Mouse (Mus musculus) hindbrain, embryonic 12.5 days (tissue): Measurements from ENCODE around the gene Defb20. TPM values are rescaled to one million over a fixed set of nuclear protein-coding genes. Genes with fewer than 3 reads are reported as not detected.
"Not testable (repeated sequence)": the region's sequence is repeated elsewhere in the genome, so short reads cannot be mapped to it uniquely, and the experiment has no call there.

Source experiments
- ATAC-seq: fragments of 200-750 bp; cut with Nextera tagmentation; 2 replicates; pipeline ENCODE4 v1.8.0; 2017; ENCODE audit warnings: moderate TSS enrichment; ENCODE audit not compliant: low FRiP score
- H3K27ac ChIP-seq: fragments of 300-500 bp; sonication (generic); 2 replicates; pipeline ENCODE4 v1.5.1; 2016; ENCODE audit warnings: mild to moderate bottlenecking
- H3K27me3 ChIP-seq: fragments of 300-500 bp; sonication (generic); 2 replicates; pipeline ENCODE4 v1.6.1; 2016; ENCODE audit warnings: mild to moderate bottlenecking
- H3K36me3 ChIP-seq: fragments of 300-500 bp; sonication (generic); 2 replicates; pipeline ENCODE4 v1.6.1; 2016; ENCODE audit warnings: mild to moderate bottlenecking
- H3K4me1 ChIP-seq: fragments of 300-500 bp; sonication (generic); 2 replicates; pipeline ENCODE4 v1.6.1; 2016
- H3K4me2 ChIP-seq: fragments of 300-500 bp; sonication (generic); replicated peaks from 2 replicates; pipeline ENCODE4 v1.6.1; 2016; ENCODE audit warnings: mild to moderate bottlenecking
- H3K4me3 ChIP-seq: fragments of 300-500 bp; sonication (generic); 2 replicates; pipeline ENCODE4 v1.5.1; 2016; ENCODE audit warnings: mild to moderate bottlenecking
- H3K9ac ChIP-seq: fragments of 300-500 bp; sonication (generic); 2 replicates; pipeline ENCODE4 v1.6.1; 2016; ENCODE audit warnings: mild to moderate bottlenecking, moderate library complexity
- H3K9me3 ChIP-seq: fragments of 300-500 bp; sonication (generic); replicated peaks from 2 replicates; pipeline ENCODE4 v1.6.1; 2016; ENCODE audit warnings: mild to moderate bottlenecking
- WGBS: fragments of 180-500 bp; shearing (Covaris S2); methylation state at CpG from one replicate; pipeline ENCODE4 v1.1.7; 2016; 5-methylcytosine and 5-hydroxymethylcytosine counted together
- polyA plus RNA-seq: library from polyadenylated mRNA; unstranded; fragments of >200 nt; fragmentation: Nextera tagmentation; extraction: Ambion mirVana; gene quantifications from 2 replicates; pipeline ENCODE4 v1.2.1, GENCODE M21; 2016

The Defb20 gene
- polyA plus RNA-seq, result not detected in 2 replicates

DNA sequence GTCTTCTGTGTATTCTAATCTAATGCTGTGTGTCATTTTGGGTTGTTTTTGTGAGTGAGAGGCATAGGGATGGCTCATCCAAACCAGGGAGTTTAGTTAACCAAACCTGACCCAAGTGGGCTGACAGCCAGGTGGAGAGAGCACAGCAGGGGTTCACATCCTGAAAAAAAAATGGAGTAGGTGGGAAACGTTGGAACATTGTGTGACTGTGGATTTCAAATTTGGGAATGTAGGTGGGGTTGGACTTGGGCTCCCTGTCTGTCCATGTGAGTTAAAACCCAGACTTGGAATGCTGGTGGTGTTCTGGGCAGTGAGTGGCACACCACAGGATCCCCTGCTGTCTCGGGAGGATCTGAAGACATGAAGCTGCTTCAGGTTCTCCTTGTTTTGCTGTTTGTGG is at the start of gene Defb20:
Gene Defb20 (plus strand): TSS at position 301 of the 400 bp plus-strand sequence.
- no peaks in the 10 kb centered on the region for H3K36me3 ChIP-seq
- no peak within 1 kb of the TSS for H3K4me2 ChIP-seq
- no peak for ATAC-seq
- H3K9me3 ChIP-seq, result no peaks in the 10 kb centered on the region
- 60% methylated on average over 2 of the region's 2 CpGs for WGBS
- no peak within 1 kb of the TSS for H3K9ac ChIP-seq
- no peak within 1 kb of the TSS for H3K27ac ChIP-seq
- H3K4me3 ChIP-seq, result no peak within 1 kb of the TSS
- H3K4me1 ChIP-seq, result no peaks in the 10 kb centered on the region
- H3K27me3 ChIP-seq, result no peaks in the 10 kb centered on the region

DNA sequence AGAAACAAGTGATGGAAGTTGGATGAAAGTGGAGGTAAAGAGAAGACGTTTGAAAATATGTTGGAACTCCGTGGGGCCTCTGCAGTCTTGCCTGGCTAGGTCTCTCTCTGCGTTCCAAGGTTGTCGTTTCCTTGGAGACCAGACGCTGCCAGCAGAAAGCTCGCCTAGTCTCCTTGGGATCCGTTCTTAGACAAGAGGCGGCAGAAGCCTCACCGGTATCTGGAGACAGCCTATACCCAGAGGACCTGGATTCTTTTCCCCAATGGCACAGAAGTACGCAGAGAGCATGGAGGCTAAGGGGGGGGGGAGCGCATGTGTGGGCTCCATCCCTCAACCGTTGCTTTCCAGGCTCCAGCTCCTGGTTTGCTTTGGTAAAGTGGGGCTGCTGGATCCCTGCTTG is 49.4 kb upstream of the Defb20 start:
- ATAC-seq, result no peak
- Histone ChIP-seq H3K9ac (no peak overlapping the region), H3K27me3 (no peaks in the 10 kb centered on the region; the same call in 1 of the 2 replicates), H3K4me3 (peak overlapping the region; percentile 6; the same call in 1 of the 2 replicates), H3K36me3 (no peaks in the 10 kb centered on the region), H3K4me2 (peak overlapping the region; percentile 44), H3K27ac (no peak overlapping the region), H3K4me1 (peaks cover 6% of the 10 kb centered on the region), H3K9me3 (no peaks in the 10 kb centered on the region)
- 5% methylated on average over 12 of the region's 12 CpGs for WGBS

DNA sequence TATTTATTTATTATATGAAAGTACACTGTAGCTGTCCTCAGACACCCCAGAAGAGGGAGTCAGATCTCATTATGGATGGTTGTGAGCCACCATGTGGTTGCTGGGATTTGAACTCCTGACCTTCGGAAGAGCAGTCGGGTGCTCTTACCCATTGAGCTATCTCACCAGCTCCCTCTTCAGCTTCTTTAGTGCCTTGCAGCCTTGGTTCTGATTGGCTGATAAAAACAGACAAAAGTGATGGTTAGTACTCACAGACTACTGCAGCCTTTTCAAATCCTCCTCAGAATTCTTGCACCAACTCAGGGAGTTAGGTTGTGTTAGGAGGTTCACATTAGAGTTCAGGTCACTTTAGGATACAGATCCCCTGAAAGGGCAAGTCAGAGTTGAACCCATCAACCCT is 48.4 kb upstream of the Defb20 start:
- H3K4me3 ChIP-seq, H3K9me3 ChIP-seq, H3K4me1 ChIP-seq, H3K9ac ChIP-seq, H3K36me3 ChIP-seq, H3K27ac ChIP-seq, H3K4me2 ChIP-seq, H3K27me3 ChIP-seq, ATAC-seq: not testable (repeated sequence)
- WGBS, result 83% methylated on average over 2 of the region's 2 CpGs

DNA sequence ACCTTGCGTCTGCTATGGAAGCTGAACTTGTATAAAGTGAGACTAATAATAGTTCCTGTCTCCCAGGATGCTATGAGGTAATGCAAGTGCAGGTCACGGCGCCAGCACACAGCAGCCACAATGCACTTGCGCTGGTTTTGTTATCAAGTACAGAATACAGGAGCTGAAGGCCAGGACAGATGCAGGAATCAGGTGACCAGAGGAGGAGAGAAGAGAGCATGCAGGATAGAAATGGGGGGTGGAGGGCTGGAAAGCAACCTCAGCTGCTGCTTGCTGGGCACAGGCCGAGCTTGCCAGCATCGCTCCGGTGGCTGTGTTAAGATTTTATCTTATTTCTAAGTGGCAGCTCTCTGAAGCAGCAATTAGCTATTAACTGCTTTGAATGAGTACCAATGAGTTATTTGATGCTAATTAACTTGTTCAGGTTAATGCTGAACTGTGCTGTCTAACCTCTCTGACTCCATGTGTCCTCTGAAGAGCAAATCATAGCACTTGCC is 40.4 kb upstream of the Defb20 start:
- H3K9ac ChIP-seq, result no peak overlapping the region

DNA sequence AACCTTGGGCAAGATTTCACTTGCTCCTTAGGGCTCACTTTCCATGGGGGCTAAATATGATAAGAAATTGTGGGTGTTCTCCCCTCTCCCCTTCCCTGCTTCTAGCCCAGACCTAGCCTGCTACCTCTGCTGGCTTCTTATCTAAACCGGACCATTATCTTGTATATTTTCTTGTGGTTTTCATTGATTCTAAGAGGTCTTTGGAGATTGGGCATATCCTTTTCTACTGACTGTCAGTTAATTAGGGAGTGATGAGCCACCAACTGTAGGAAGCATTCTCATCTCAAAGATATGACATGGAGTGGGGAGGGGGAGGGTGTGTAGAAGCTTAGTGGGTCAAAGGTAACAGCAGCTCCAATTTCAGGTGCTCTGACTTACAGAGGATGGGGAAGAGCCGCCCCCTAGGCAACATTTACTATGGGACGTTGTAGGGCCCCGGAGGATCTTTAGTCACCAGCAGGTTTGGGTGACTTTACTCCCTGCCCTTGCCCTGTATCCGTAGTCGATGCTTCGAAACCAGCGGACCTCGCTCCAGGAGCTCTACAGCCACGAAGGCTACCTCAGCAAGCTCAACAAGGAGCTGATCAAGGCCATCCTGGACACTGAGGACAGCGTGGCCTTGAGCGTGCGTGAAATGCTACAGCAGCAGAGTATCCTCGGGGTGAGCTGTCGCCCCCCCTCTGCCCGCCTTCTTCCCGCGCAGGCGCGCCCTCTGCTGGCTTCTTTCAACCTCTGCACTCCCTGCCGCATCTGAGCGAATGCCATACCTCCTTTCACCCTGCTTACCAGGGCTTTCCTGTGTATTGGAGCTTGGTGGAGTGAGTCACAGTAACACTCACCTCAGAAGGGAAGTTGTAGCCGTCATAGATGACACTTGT is 39.6 kb upstream of the Defb20 start:
- peak overlapping the region; percentile 60 for H3K9ac ChIP-seq
- no peak overlapping the region for H3K27ac ChIP-seq
- no peaks in the 10 kb centered on the region for H3K9me3 ChIP-seq
- no peaks in the 10 kb centered on the region for H3K27me3 ChIP-seq
- H3K4me3 ChIP-seq, result peak overlapping the region; percentile 29
- H3K4me2 ChIP-seq, result peak overlapping the region; percentile 55
- no peaks in the 10 kb centered on the region for H3K36me3 ChIP-seq
- peaks cover 4% of the 10 kb centered on the region for H3K4me1 ChIP-seq
- 3% methylated on average over 23 of the region's 23 CpGs for WGBS
- peak; percentile 79 for ATAC-seq

More for the DNA sequence above, 40.4 kb upstream of the Defb20 start:
- 85% methylated on average over 7 of the region's 7 CpGs for WGBS
- Histone ChIP-seq H3K27ac (no peak overlapping the region), H3K4me2 (no peak overlapping the region), H3K4me1 (peaks cover 4% of the 10 kb centered on the region), H3K4me3 (no peak overlapping the region), H3K9me3 (no peaks in the 10 kb centered on the region), H3K27me3 (no peaks in the 10 kb centered on the region; the same call in 1 of the 2 replicates), H3K36me3 (no peaks in the 10 kb centered on the region)
- no peak for ATAC-seq

DNA sequence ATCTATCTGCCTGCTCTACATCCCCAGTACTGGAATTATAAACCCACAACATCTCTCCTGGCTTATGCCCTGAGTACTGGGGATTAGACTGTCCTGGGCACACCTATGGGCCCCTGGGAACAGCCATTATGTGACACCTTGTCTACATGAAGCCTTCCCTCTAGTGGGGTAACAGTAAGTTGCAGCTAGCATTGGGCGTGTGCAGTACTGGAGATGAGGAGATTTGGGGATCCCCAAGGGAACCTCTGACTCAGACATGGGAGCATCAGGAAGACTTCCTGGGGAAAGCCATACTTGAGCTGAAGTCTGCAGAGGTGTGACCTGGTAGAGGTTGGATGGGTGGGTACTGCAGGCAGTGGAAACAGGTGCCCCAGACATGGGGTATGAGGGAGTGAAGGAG is 37.9 kb upstream of the Defb20 start:
- 65% methylated on average over 1 of the region's 1 CpGs for WGBS
- no peak overlapping the region for H3K4me2 ChIP-seq
- ATAC-seq, result no peak

DNA sequence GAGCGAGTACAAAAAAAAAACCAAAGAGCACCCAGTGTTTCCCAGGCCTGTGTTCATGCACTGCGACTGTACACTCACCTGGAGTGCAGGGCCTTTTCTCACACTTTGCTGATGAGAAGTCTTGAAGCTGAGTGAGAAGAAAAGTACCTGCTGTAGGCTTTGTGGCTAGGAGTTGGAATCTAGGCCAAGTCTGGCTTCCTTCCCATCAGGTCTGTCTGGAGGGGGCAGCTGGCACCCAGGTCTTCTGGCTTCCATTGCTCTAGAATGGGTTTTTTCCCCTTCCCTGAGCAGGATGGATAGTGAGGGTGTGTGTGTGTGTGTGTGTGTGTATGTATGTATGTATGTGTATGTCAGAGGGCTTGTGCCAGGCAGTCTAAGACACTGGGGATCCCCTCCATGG is 37.0 kb upstream of the Defb20 start:
- no peak for ATAC-seq
- no peak overlapping the region for H3K4me2 ChIP-seq
- peaks cover 7% of the 10 kb centered on the region for H3K4me1 ChIP-seq
- H3K27me3 ChIP-seq, result no peaks in the 10 kb centered on the region
- WGBS, result 83% methylated on average over 2 of the region's 2 CpGs
- no peak overlapping the region for H3K4me3 ChIP-seq
- no peaks in the 10 kb centered on the region for H3K36me3 ChIP-seq
- H3K9me3 ChIP-seq, result no peaks in the 10 kb centered on the region
- H3K9ac ChIP-seq, result no peak overlapping the region
- no peak overlapping the region for H3K27ac ChIP-seq

More for the DNA sequence above, 37.9 kb upstream of the Defb20 start:
- Histone ChIP-seq H3K4me1 (peaks cover 7% of the 10 kb centered on the region), H3K36me3 (no peaks in the 10 kb centered on the region), H3K27me3 (no peaks in the 10 kb centered on the region), H3K27ac (no peak overlapping the region), H3K4me3 (no peak overlapping the region), H3K9ac (no peak overlapping the region), H3K9me3 (no peaks in the 10 kb centered on the region)

DNA sequence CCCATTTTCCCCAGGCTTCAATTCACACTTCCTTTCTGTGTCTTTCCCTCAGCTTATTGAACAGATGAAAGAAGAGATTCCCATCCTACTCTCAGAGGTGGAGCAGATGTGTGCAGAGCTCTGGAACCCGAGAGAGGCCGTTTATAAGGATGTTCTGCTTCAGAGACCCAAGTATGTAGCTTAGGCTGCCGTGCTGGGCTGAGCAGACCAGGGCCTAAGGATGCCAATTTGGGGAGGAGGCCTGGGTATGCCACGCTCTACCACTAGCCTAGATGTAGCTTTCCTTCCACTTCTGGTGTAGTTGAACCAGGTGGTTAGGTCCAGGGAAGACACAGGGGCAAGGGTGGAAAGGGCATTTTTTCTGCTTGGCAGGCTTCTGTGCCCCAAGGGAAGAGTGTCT is 34.5 kb upstream of the Defb20 start:
- Histone ChIP-seq H3K9me3 (no peaks in the 10 kb centered on the region), H3K36me3 (no peaks in the 10 kb centered on the region), H3K27ac (no peak overlapping the region), H3K27me3 (no peaks in the 10 kb centered on the region), H3K4me1 (peaks cover 4% of the 10 kb centered on the region), H3K9ac (no peak overlapping the region), H3K4me3 (no peak overlapping the region), H3K4me2 (no peak overlapping the region)
- no peak for ATAC-seq
- WGBS, result 71% methylated on average over 4 of the region's 4 CpGs

DNA sequence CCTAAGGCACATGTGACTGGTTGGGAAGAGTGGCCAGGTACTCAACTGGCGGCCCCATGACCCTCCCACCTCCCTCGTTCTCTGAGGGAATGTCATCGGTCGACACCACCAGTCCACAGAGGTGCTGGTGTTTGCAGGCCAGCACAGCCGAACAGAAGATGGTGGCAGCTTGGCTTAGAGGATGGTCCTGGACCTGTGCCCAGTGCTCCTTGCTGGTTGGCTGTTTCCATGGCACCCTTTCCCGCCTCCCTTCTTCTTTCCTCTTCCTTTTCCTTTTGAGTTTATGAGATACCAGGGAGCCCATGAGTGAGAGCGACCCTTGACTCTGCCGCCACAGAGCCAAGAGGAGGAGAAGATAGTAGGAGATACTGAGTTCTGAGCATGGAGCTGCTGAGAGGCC is 33.6 kb upstream of the Defb20 start:
- ATAC-seq, result no peak
- H3K27me3 ChIP-seq, result no peaks in the 10 kb centered on the region
- H3K36me3 ChIP-seq, result no peaks in the 10 kb centered on the region

DNA sequence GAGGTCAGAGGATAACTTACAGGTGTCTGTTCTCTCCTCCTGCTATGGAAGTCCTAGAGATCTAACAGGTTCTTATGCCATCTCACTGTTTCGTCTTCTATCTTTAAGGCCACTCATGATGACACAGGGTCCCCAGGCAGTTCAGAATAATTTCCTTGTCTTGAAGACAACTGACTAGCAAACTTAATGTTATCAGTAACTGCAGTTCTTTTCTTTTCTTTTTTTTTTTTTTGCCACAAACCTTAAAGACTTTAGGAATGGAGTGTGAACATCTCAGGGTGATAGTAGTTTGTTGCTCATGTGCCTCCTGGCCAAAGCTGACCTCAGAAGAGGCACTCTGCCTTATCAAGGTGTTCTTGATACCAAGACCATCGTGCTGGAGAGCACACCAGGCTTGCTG is 30.2 kb upstream of the Defb20 start:
- Histone ChIP-seq H3K36me3 (no peaks in the 10 kb centered on the region), H3K4me3 (no peak overlapping the region), H3K9me3 (no peaks in the 10 kb centered on the region), H3K27me3 (no peaks in the 10 kb centered on the region), H3K9ac (no peak overlapping the region), H3K4me1 (peaks cover 3% of the 10 kb centered on the region; the same call in 1 of the 2 replicates), H3K27ac (no peak overlapping the region), H3K4me2 (no peak overlapping the region)
- ATAC-seq, result no peak
- WGBS, result 77% methylated on average over 2 of the region's 2 CpGs

More for the DNA sequence above, 33.6 kb upstream of the Defb20 start:
- H3K9ac ChIP-seq, result no peak overlapping the region
- WGBS, result 84% methylated on average over 8 of the region's 8 CpGs
- H3K4me3 ChIP-seq, result no peak overlapping the region
- H3K4me2 ChIP-seq, result no peak overlapping the region
- no peak overlapping the region for H3K27ac ChIP-seq
- peaks cover 3% of the 10 kb centered on the region; the same call in 1 of the 2 replicates for H3K4me1 ChIP-seq
- no peaks in the 10 kb centered on the region for H3K9me3 ChIP-seq

DNA sequence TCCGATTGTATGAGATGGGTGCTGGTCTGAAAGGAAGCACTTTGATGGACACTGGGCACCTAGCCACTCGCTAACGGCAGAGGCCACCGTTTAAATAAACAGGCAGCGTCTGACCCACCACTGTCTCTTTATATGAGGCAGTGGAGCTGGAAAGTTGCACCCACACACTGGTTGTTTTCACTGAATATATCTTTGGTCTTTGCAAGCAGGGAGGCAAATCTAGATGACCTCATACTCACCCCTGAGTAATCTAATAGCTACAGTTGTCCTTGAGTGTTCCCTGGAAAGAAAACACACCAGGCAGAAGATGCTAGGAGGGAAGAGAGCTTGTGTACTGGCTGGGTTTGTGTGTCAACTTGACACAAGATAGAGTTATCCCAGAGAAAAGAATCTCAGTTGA is 29.4 kb upstream of the Defb20 start:
- H3K36me3 ChIP-seq, result no peaks in the 10 kb centered on the region
- WGBS, result 70% methylated on average over 5 of the region's 5 CpGs
- no peaks in the 10 kb centered on the region for H3K9me3 ChIP-seq
- no peak overlapping the region for H3K4me3 ChIP-seq
- H3K4me2 ChIP-seq, result no peak overlapping the region
- H3K27ac ChIP-seq, result no peak overlapping the region
- H3K27me3 ChIP-seq, result no peaks in the 10 kb centered on the region
- ATAC-seq, result no peak
- H3K9ac ChIP-seq, result no peak overlapping the region
- H3K4me1 ChIP-seq, result peaks cover 1% of the 10 kb centered on the region; the same call in 1 of the 2 replicates

DNA sequence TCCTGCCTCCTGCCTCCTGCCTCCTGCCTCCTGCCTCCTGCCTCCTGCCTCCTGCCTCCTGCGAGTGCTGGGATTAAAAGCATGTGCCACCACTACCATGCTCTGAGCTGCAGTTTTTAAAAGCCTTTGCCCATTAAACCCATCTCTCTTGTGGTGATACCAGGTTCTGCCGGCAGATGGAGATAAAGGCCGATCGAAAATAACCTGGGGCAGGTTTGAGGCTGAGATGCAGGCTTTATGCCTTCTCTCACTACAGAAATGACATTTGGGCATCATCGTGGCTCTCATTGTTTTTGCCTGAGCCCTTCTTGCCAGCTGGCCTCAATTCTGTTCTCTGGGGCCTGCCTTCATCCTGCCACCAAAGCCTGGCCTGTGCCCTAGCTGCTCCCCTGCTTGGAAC is 26.6 kb upstream of the Defb20 start:
- Histone ChIP-seq H3K27me3 (no peaks in the 10 kb centered on the region), H3K9me3 (no peaks in the 10 kb centered on the region), H3K4me1 (no peaks in the 10 kb centered on the region), H3K36me3 (no peaks in the 10 kb centered on the region), H3K27ac (no peak overlapping the region), H3K4me2 (no peak overlapping the region), H3K4me3 (no peak overlapping the region), H3K9ac (no peak overlapping the region)
- 6% methylated on average over 5 of the region's 5 CpGs for WGBS
- ATAC-seq, result no peak
